15 mouse cellular contexts compared by ENCODE assay signal in the genomic region with DNA sequence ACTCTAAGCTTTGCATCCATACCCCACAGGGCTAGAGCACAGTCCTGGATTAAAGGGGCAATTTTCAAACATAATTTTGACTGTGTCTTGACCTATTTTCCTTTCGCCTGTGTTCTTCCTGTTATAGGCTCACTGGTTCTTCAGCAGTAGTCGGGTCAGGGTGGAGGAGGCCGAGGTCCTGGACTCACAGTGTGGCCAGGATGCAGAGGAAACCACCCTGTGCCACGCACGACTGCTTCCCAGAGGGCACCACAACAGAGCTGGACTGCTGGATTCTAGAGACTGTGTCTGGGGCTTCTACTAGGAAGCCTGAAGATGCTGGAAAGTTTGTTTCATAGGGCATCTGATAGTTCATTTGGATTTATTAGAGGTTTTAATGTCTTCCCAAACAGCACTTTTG.
"Had no signal": no experiment of that assay in that cellular context is flagged by ENCODE, and none has a peak within 500 bp of the region (broad histone marks: within the 10 kb centered on the region; RNA-seq: fewer than 3 reads in every experiment).

No protein-coding gene starts in this region.

- DNase-seq: lung, embryonic 14.5 days; lung, postnatal 10 days; lung, postnatal 4 days; midbrain, embryonic 14.5 days; right cerebral cortex, postnatal 14 days; thymus, adult 2 months; thymus, postnatal 25 days; thymus, postnatal 4 days had no signal

- H3K4me2 ChIP-seq: lung, embryonic 14.5 days; midbrain, embryonic 12.5 days; stomach, embryonic 15.5 days had no signal

- H3K4me1 ChIP-seq: stomach, embryonic 15.5 days had no signal

- H3K27me3 ChIP-seq: stomach, embryonic 15.5 days had no signal

- ATAC-seq: midbrain, embryonic 16.5 days had no signal

- H3K9me3 ChIP-seq: midbrain, embryonic 10.5 days; midbrain, embryonic 12.5 days; neural tube, embryonic 12.5 days; stomach, embryonic 15.5 days had no signal

- H3K27ac ChIP-seq: midbrain, embryonic 10.5 days; midbrain, embryonic 12.5 days; neural tube, embryonic 12.5 days; stomach, embryonic 15.5 days; stomach, postnatal 0 days had no signal

- H3K36me3 ChIP-seq: midbrain, embryonic 10.5 days; midbrain, embryonic 12.5 days; neural tube, embryonic 12.5 days; stomach, embryonic 15.5 days had no signal

- H3K9ac ChIP-seq: lung, embryonic 14.5 days; midbrain, embryonic 12.5 days; neural tube, embryonic 12.5 days; stomach, embryonic 15.5 days had no signal

- H3K4me3 ChIP-seq: midbrain, embryonic 10.5 days; midbrain, embryonic 12.5 days; myocyte; neural tube, embryonic 12.5 days; stomach, embryonic 15.5 days had no signal
